Mouse (Mus musculus): Measurements from ENCODE around the gene Adamtsl3. TPM values are rescaled to one million over a fixed set of nuclear protein-coding genes. Genes with fewer than 3 reads are reported as not detected.

The Adamtsl3 gene
- polyA plus RNA-seq, 1 experiment from 2014 or later = 0.36 TPM

DNA sequence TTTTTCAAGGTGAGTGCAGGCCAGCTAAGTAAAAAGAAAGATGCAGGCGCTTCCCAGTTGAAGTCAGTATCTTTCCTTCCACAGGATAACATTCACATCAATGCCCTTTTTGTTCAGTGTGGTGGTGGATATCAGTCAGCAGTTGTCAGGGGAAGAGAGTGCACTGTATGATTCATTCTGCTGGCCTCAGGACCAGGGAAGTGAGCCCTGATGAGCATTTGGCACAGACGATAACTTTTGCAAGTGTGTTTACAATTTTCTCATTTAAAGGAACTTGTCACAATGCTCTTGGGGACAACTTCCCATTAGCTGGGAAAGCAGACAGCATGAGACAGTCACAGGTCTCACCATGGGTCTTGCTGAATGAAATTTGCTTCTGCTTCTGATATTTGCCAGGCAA, 122.9 kb downstream of the Adamtsl3 start:
- Histone ChIP-seq H3K9ac (ENCODE audit: low read length) (no peak overlapping the region), H3K9me3 (ENCODE audit: control insufficient read depth, low read length) (no peaks in the 10 kb centered on the region), H3K4me3 (ENCODE audit: low read depth, low read length) (no peak overlapping the region), H3K27me3 (ENCODE audit: control insufficient read depth, insufficient read depth, low read length) (no peaks in the 10 kb centered on the region), H3K27ac (ENCODE audit: low read depth, low read length) (no peak overlapping the region), H3K36me3 (ENCODE audit: control insufficient read depth, insufficient read depth, low read length) (no peaks in the 10 kb centered on the region), H3K4me1 (replicated peaks; ENCODE audit: control insufficient read depth, insufficient read depth, low read length) (no peaks in the 10 kb centered on the region), H3K4me2 (ENCODE audit: low read depth, low read length, severe bottlenecking) (no peak overlapping the region)
- DNase-seq (ENCODE audit: low spot score) (no peak), ATAC-seq (replicated peaks; ENCODE audit: low FRiP score) (no peak)
- 82% methylated on average over 2 of the region's 2 CpGs for WGBS

DNA sequence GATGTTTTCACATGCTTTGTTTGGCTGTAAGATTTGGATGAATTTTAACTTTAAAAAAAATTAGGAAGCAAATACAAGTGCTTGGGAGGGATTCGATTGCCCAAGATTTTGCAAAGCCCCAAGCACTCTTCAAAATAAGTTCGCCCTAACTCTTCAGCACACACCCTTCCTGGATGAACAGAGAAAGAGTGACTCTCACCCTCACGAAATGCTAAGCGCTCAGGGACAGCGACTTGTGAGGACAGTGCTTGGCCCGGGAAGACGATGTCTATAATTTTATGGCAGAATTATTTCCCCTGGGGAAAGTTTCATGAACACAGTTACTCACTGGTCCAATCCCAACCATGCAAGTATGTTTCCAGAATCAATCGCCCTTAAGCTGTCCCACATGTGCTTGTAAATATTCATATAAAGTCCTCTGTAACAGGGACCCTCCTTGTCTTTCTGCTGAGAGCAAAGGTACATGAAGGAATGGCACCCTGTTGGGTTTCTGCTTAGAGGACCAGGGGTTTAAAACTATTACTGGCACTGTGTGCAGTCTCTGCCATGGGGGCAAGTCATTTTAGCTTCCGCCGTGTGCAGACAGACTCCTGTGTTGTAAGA, 127.5 kb downstream of the Adamtsl3 start:
- ATAC-seq (replicated peaks; ENCODE audit: low FRiP score) (no peak), DNase-seq (ENCODE audit: low spot score) (no peak)
- Histone ChIP-seq H3K27ac (ENCODE audit: low read depth, low read length) (no peak overlapping the region), H3K4me1 (replicated peaks; ENCODE audit: control insufficient read depth, insufficient read depth, low read length) (no peaks in the 10 kb centered on the region), H3K4me2 (ENCODE audit: low read depth, low read length, severe bottlenecking) (no peak overlapping the region), H3K9ac (ENCODE audit: low read length) (no peak overlapping the region), H3K4me3 (ENCODE audit: low read depth, low read length) (no peak overlapping the region), H3K9me3 (ENCODE audit: control insufficient read depth, low read length) (no peaks in the 10 kb centered on the region), H3K36me3 (ENCODE audit: control insufficient read depth, insufficient read depth, low read length) (no peaks in the 10 kb centered on the region), H3K27me3 (ENCODE audit: control insufficient read depth, insufficient read depth, low read length) (no peaks in the 10 kb centered on the region)
- WGBS = 90% methylated on average over 10 of the region's 10 CpGs

DNA sequence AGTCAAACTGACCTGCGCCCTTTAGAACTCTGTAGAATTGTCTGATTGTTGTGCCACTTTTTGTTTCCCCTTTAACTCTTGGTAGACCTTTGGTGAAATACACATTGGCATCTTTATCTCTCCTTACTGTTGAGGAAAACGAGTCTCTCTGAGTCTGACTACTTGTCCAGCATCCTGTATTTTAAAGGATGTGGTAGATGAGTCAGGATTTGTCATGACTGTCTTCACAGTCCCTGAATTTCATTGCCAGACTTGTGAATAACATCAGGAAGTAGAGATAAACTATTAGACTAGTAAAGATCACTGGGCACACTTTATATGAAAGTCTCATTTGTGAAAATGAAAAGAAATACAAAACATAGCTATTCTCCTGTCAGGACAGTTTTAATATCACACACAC, 128.9 kb downstream of the Adamtsl3 start:
- 84% methylated on average over 2 of the region's 2 CpGs for WGBS
- no peaks in the 10 kb centered on the region for H3K9me3 ChIP-seq (ENCODE audit: control insufficient read depth, low read length)
- H3K27ac ChIP-seq (ENCODE audit: low read depth, low read length) = no peak overlapping the region
- no peak overlapping the region for H3K4me3 ChIP-seq (ENCODE audit: low read depth, low read length)
- H3K4me1 ChIP-seq (replicated peaks; ENCODE audit: control insufficient read depth, insufficient read depth, low read length) = no peaks in the 10 kb centered on the region
- DNase-seq (ENCODE audit: low spot score) = no peak
- H3K27me3 ChIP-seq (ENCODE audit: control insufficient read depth, insufficient read depth, low read length) = no peaks in the 10 kb centered on the region
- H3K4me2 ChIP-seq (ENCODE audit: low read depth, low read length, severe bottlenecking) = no peak overlapping the region
- ATAC-seq (replicated peaks; ENCODE audit: low FRiP score) = no peak
- no peaks in the 10 kb centered on the region for H3K36me3 ChIP-seq (ENCODE audit: control insufficient read depth, insufficient read depth, low read length)
- no peak overlapping the region for H3K9ac ChIP-seq (ENCODE audit: low read length)

DNA sequence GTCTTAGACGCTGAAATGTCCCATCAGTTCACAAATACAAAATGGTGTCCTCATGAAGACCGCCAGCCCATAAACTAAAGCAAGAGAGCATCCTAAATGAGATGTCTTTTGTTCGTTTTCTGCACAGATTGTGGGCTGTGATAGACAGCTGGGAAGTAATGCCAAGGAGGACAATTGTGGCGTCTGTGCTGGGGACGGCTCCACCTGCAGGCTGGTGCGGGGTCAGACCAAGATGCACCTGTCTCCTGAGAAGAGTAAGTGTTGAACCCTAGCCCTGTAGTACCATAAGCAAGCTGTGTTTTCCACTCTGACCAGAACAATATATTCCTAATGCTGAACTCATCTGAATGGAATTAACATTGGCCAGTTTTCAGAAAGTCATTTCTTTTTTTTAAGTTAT, 129.9 kb downstream of the Adamtsl3 start:
- Histone ChIP-seq H3K4me1 (replicated peaks; ENCODE audit: control insufficient read depth, insufficient read depth, low read length) (no peaks in the 10 kb centered on the region), H3K36me3 (ENCODE audit: control insufficient read depth, insufficient read depth, low read length) (no peaks in the 10 kb centered on the region), H3K9me3 (ENCODE audit: control insufficient read depth, low read length) (no peaks in the 10 kb centered on the region), H3K27ac (ENCODE audit: low read depth, low read length) (no peak overlapping the region), H3K4me2 (ENCODE audit: low read depth, low read length, severe bottlenecking) (no peak overlapping the region), H3K9ac (ENCODE audit: low read length) (no peak overlapping the region), H3K4me3 (ENCODE audit: low read depth, low read length) (no peak overlapping the region), H3K27me3 (ENCODE audit: control insufficient read depth, insufficient read depth, low read length) (no peaks in the 10 kb centered on the region)
- no peak for ATAC-seq (replicated peaks; ENCODE audit: low FRiP score)
- no peak for DNase-seq (ENCODE audit: low spot score)
- 68% methylated on average over 6 of the region's 6 CpGs for WGBS

DNA sequence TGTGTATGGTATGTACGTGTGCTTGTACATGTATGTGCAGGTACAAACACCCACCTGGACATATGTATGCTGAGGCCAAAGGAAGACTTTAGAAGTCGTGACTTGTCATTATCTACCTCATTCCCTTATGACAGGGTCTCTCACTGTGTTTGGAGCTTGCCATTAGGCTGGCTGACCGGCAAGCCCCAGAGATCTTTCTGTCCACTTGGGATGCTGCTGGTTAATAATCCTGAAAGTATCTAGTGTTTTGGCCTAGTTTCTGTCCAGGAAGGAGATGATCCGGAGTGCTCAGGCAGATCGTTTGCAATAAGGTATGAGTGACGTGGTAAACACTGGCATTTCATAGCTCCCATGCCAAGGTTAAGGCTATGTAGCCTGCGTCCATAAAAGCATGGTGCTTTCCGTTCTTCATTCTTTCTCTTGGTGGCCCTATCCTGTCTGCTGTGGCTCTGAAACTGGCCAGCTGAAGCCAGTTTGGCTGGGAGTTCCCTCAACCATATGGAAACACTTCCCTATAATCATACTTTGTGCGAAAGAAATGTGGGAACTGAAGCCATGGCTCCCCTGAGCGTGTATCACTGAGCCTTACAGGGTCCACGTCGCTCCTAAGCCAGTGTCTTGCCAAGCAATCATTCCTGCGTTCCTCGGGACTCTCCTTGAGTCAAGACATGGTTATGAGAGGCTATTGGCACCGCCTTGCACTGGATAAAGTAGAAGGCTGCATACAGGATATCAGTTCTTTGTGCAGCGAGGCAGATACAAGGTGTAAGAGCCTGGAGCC, 141.1 kb downstream of the Adamtsl3 start:
- Histone ChIP-seq H3K27me3 (ENCODE audit: control insufficient read depth, insufficient read depth, low read length) (no peaks in the 10 kb centered on the region), H3K4me1 (replicated peaks; ENCODE audit: control insufficient read depth, insufficient read depth, low read length) (no peaks in the 10 kb centered on the region), H3K4me3 (ENCODE audit: low read depth, low read length) (no peak overlapping the region), H3K9me3 (ENCODE audit: control insufficient read depth, low read length) (no peaks in the 10 kb centered on the region), H3K9ac (ENCODE audit: low read length) (no peak overlapping the region), H3K36me3 (ENCODE audit: control insufficient read depth, insufficient read depth, low read length) (no peaks in the 10 kb centered on the region), H3K27ac (ENCODE audit: low read depth, low read length) (no peak overlapping the region), H3K4me2 (ENCODE audit: low read depth, low read length, severe bottlenecking) (no peak overlapping the region)
- ATAC-seq (replicated peaks; ENCODE audit: low FRiP score) = no peak
- DNase-seq (ENCODE audit: low spot score) = no peak
- 90% methylated on average over 16 of the region's 16 CpGs for WGBS

DNA sequence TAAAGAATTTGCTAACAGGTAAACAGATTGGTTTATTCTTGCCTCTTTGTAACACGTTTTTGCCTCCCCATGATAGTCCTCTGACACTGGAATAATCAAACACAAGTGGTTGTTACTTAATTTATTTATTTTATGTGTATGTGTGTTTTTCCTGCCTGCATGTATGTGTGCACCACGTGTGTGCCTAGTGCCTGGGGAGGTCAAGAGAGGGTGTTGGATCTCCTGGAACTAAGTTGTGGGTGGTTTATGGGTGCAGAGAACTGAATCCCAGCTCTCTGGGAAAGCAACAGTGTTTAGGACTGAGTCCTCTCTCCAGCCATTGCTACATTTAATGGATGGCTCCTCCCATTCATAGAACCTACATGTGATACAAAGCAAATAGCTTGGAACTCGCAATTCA, 143.0 kb downstream of the Adamtsl3 start:
- WGBS = 81% methylated on average over 3 of the region's 3 CpGs
- H3K9ac ChIP-seq (ENCODE audit: low read length) = no peak overlapping the region

DNA sequence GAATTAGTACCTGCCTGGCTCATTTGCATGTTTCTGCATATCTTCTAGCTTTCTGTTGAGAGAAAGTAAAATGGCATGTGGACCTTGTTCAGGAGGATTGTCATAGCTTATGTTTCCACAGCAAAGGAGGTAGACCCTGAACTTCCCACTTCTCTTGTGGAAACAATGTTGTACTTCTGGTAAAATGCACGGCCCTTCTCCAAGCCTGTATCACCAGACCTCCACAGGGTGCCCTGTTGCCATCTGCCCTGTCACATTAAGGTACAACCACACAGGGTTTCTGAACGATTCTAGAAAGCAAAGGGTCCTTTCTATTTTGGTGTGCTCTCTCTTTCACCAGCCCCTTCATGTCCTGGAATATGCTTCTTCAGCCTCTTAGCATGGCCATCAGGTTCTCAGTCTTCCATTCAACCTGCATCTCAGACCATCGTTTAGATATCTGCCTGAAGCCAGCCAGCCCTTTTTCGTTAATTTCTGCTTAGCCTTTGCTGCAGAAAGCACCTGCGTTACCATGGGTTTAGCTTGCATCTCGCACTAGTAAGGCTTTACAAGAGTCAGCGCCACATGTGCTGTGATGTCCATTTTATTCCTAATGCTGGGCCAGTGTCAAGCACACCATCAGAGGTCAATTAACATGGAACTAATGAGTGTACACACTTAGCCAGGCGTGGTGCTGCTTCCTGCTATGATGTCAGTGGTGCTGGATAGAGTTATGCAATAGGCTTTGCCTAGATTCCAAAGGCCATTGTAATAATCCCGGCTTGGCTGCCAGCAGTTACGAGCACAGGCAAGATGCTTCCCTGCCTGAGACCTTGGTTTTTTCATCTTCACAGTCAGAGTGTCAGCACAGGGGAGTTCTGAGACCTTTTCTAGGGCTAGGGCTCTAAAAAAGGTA, 143.6 kb downstream of the Adamtsl3 start:
- Histone ChIP-seq H3K9ac (ENCODE audit: low read length) (no peak overlapping the region), H3K4me2 (ENCODE audit: low read depth, low read length, severe bottlenecking) (no peak overlapping the region), H3K27me3 (ENCODE audit: control insufficient read depth, insufficient read depth, low read length) (no peaks in the 10 kb centered on the region), H3K4me3 (ENCODE audit: low read depth, low read length) (no peak overlapping the region), H3K27ac (ENCODE audit: low read depth, low read length) (no peak overlapping the region), H3K9me3 (ENCODE audit: control insufficient read depth, low read length) (no peaks in the 10 kb centered on the region), H3K36me3 (ENCODE audit: control insufficient read depth, insufficient read depth, low read length) (no peaks in the 10 kb centered on the region), H3K4me1 (replicated peaks; ENCODE audit: control insufficient read depth, insufficient read depth, low read length) (no peaks in the 10 kb centered on the region)
- ATAC-seq (replicated peaks; ENCODE audit: low FRiP score) (no peak), DNase-seq (ENCODE audit: low spot score) (no peak)
- 70% methylated on average over 10 of the region's 10 CpGs for WGBS

More for the DNA sequence above, 143.0 kb downstream of the Adamtsl3 start:
- no peaks in the 10 kb centered on the region for H3K4me1 ChIP-seq (replicated peaks; ENCODE audit: control insufficient read depth, insufficient read depth, low read length)
- no peak overlapping the region for H3K4me2 ChIP-seq (ENCODE audit: low read depth, low read length, severe bottlenecking)
- no peak for ATAC-seq (replicated peaks; ENCODE audit: low FRiP score)
- H3K9me3 ChIP-seq (ENCODE audit: control insufficient read depth, low read length) = no peaks in the 10 kb centered on the region
- no peaks in the 10 kb centered on the region for H3K36me3 ChIP-seq (ENCODE audit: control insufficient read depth, insufficient read depth, low read length)
- H3K27me3 ChIP-seq (ENCODE audit: control insufficient read depth, insufficient read depth, low read length) = no peaks in the 10 kb centered on the region
- no peak overlapping the region for H3K27ac ChIP-seq (ENCODE audit: low read depth, low read length)
- H3K4me3 ChIP-seq (ENCODE audit: low read depth, low read length) = no peak overlapping the region
- DNase-seq (ENCODE audit: low spot score) = no peak

DNA sequence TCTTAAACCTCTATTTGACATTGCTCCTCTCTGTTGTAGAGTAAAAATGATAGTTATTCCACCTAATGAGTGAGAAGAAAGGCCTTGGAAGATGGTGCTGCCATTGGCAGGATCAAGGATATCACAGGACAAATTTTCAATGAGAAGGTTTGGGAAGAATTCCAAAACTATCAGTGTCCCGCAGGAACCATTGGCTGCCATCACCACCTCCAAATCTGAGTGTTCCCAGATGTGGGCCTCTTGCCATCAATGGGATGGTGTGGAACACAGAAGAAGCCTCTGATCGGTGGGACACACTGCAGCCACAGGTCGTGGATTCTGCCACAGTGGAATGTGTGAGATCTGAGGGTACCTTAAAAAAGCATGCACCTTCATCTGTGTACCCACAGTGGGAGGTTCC, 147.9 kb downstream of the Adamtsl3 start:
- no peak overlapping the region for H3K27ac ChIP-seq (ENCODE audit: low read depth, low read length)

More for the DNA sequence above, 147.9 kb downstream of the Adamtsl3 start:
- Histone ChIP-seq H3K9ac (ENCODE audit: low read length) (no peak overlapping the region), H3K4me2 (ENCODE audit: low read depth, low read length, severe bottlenecking) (no peak overlapping the region), H3K4me3 (ENCODE audit: low read depth, low read length) (no peak overlapping the region), H3K27me3 (ENCODE audit: control insufficient read depth, insufficient read depth, low read length) (no peaks in the 10 kb centered on the region), H3K36me3 (ENCODE audit: control insufficient read depth, insufficient read depth, low read length) (no peaks in the 10 kb centered on the region), H3K4me1 (replicated peaks; ENCODE audit: control insufficient read depth, insufficient read depth, low read length) (peaks cover 2% of the 10 kb centered on the region; the same call in 1 of the 2 replicates), H3K9me3 (ENCODE audit: control insufficient read depth, low read length) (no peaks in the 10 kb centered on the region)
- DNase-seq (ENCODE audit: low spot score) (no peak), ATAC-seq (replicated peaks; ENCODE audit: low FRiP score) (no peak)
- 95% methylated on average over 3 of the region's 3 CpGs for WGBS
